Mouse (Mus musculus) ES-E14 (cell line): ENCODE measurements around the gene Tax1bp3. TPM values are rescaled to one million over a fixed set of nuclear protein-coding genes. Genes with fewer than 3 reads are reported as not detected.
A peak's percentile ranks its signal among the peaks of the same experiment; 100 is the strongest.

Experiments
- DNase-seq: peaks from one replicate; pipeline ENCODE4 v3.0.0-alpha.2; 2013; ENCODE audit warnings: low read depth, low spot score
- H3K27ac ChIP-seq: 2 replicates; pipeline ENCODE4 v1.5.1; 2012; ENCODE audit warnings: low read depth, mild to moderate bottlenecking, low read length, moderate library complexity, mixed read lengths; ENCODE audit not compliant: poor library complexity, insufficient read depth, severe bottlenecking
- H3K36me3 ChIP-seq: 2 replicates; pipeline ENCODE4 v1.6.1; 2012; ENCODE audit warnings: mild to moderate bottlenecking, low read length, moderate library complexity, mixed read lengths; ENCODE audit not compliant: control insufficient read depth, poor library complexity, insufficient read depth, severe bottlenecking
- H3K4me1 ChIP-seq, 2 experiments: fragments of 150-350 bp in 1 of 2; sonication (generic) in 1 of 2; 2 replicates each; pipeline ENCODE4 v1.6.1; 2012; ENCODE audit warnings: low read length in 2 of 2, mild to moderate bottlenecking in 1 of 2, mixed read lengths in 1 of 2; ENCODE audit not compliant: control insufficient read depth in 2 of 2, insufficient read depth in 2 of 2, poor library complexity in 1 of 2
- H3K4me3 ChIP-seq, 2 experiments: fragments of 150-350 bp in 1 of 2; sonication (generic) in 1 of 2; 2 replicates each; pipeline ENCODE4 v1.5.1; 2012; ENCODE audit warnings: low read length in 2 of 2, low read depth in 1 of 2, mild to moderate bottlenecking in 1 of 2, mixed read lengths in 1 of 2; ENCODE audit not compliant: insufficient read depth in 1 of 2, poor library complexity in 1 of 2, severe bottlenecking in 1 of 2
- H3K9ac ChIP-seq: 2 replicates; pipeline ENCODE4 v1.6.1; 2012; ENCODE audit warnings: low read depth, mild to moderate bottlenecking, low read length, mixed read lengths; ENCODE audit not compliant: poor library complexity, insufficient read depth, severe bottlenecking
- H3K9me3 ChIP-seq: fragments of 150-350 bp; sonication (generic); 2 replicates; pipeline ENCODE4 v1.6.1; 2012; ENCODE audit warnings: low read depth, mild to moderate bottlenecking, low read length; ENCODE audit not compliant: control insufficient read depth, insufficient read depth
- CHD2 ChIP-seq: IDR thresholded peaks from 2 replicates; pipeline ENCODE4 v1.6.1; 2014; ENCODE audit warnings: mild to moderate bottlenecking, low read depth, low read length, inconsistent platforms
- HCFC1 ChIP-seq: IDR thresholded peaks from 2 replicates; pipeline ENCODE4 v1.6.1; 2012; ENCODE audit warnings: low read length, inconsistent platforms, borderline replicate concordance; ENCODE audit not compliant: insufficient read depth
- MAFK ChIP-seq: IDR thresholded peaks from 2 replicates; pipeline ENCODE4 v1.6.1; 2014; ENCODE audit warnings: mild to moderate bottlenecking, low read depth, low read length, inconsistent platforms; ENCODE audit not compliant: insufficient read depth
- ZC3H11A ChIP-seq: IDR thresholded peaks from 2 replicates; pipeline ENCODE4 v1.6.1; 2012; ENCODE audit warnings: low read depth, mild to moderate bottlenecking, inconsistent platforms, low read length, borderline replicate concordance
- ZNF384 ChIP-seq: IDR thresholded peaks from 2 replicates; pipeline ENCODE4 v1.6.1; 2012; ENCODE audit warnings: low read depth, low read length, inconsistent platforms
- in situ Hi-C, 2 experiments: fragments of 600-800 bp; cut with MboI; formaldehyde crosslinking; loops; one replicate each; pipeline ENCODE4 v1.15.1; 2025; ENCODE audit warnings: low sequenced_read_pairs in 2 of 2, inconsistent platforms in 1 of 2; ENCODE audit not compliant: unreplicated experiment in 2 of 2
- total RNA-seq: library from RNA; depleted of rRNA; stranded (reverse); fragments of 300-350 nt; gene quantifications from 2 replicates; pipeline ENCODE4 v1.2.3, GENCODE M21; 2012

The Tax1bp3 gene
- total RNA-seq, 1 experiment = 55.0 TPM

DNA sequence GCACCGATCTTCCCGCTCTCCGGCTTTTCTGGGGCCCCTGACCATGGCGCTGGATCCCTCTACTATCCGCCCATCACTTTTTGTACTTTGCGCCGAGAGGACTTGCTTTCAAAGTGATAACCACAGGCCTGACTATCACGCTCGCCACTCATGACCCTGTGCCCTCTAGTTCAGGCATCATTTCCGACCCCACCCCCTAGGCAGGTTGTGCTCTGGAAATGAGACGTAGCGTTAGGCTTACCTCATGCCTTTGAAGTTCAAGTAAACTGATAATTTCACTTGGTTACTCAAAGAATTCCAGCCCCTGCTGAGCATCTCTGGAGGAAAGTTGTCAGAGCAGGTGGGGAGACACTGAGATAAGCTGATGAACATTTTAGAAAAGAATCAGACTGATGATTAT, 23.0 kb downstream of the Tax1bp3 start:
- Histone ChIP-seq H3K9me3 (no peaks in the 10 kb centered on the region), H3K9ac (peak overlapping the region; percentile 54; the same call in 1 of the 2 replicates), H3K36me3 (no peaks in the 10 kb centered on the region), H3K4me1 (no peaks in the 10 kb centered on the region), H3K4me3 (peak overlapping the region; percentile 81 to 96), H3K27ac (no peak overlapping the region)
- TF ChIP-seq MAFK (no peak), CHD2 (no peak), ZC3H11A (no peak), ZNF384 (no peak), HCFC1 (no peak)
- in situ Hi-C loops = no loop called here
- no peak for DNase-seq

- Histone ChIP-seq H3K4me1 (no peaks in the 10 kb centered on the region), H3K27ac (no peak overlapping the region), H3K9ac (no peak overlapping the region), H3K4me3 (no peak overlapping the region), H3K9me3 (no peaks in the 10 kb centered on the region), H3K36me3 (no peaks in the 10 kb centered on the region)
- DNase-seq = no peak
- TF ChIP-seq ZC3H11A = no peak
- no peak for TF ChIP-seq MAFK
- no peak for TF ChIP-seq CHD2
- TF ChIP-seq HCFC1 = no peak
- no peak for TF ChIP-seq ZNF384
- in situ Hi-C loops = no loop called here
Observed at GRCm38 (mm10) chr11:73201021-73201420, 24.1 kb downstream of the Tax1bp3 start.

GRCm38 (mm10) chr11:73201597-73201996, 24.7 kb downstream of the Tax1bp3 start:
- Histone ChIP-seq H3K9ac (no peak overlapping the region), H3K4me3 (no peak overlapping the region), H3K4me1 (no peaks in the 10 kb centered on the region), H3K9me3 (no peaks in the 10 kb centered on the region), H3K36me3 (no peaks in the 10 kb centered on the region), H3K27ac (no peak overlapping the region)
- TF ChIP-seq ZNF384 = no peak
- no peak for TF ChIP-seq MAFK
- TF ChIP-seq ZC3H11A = no peak
- in situ Hi-C loops = no loop called here
- DNase-seq = no peak

- Histone ChIP-seq H3K36me3 (no peaks in the 10 kb centered on the region), H3K4me3 (no peak overlapping the region), H3K9ac (no peak overlapping the region), H3K27ac (no peak overlapping the region), H3K9me3 (no peaks in the 10 kb centered on the region), H3K4me1 (no peaks in the 10 kb centered on the region)
- DNase-seq = no peak
- TF ChIP-seq ZC3H11A (no peak), ZNF384 (no peak), CHD2 (no peak), MAFK (no peak), HCFC1 (no peak)
- in situ Hi-C loops = no loop called here
Observed at GRCm38 (mm10) chr11:73203895-73204294, 27.0 kb downstream of the Tax1bp3 start.

DNA sequence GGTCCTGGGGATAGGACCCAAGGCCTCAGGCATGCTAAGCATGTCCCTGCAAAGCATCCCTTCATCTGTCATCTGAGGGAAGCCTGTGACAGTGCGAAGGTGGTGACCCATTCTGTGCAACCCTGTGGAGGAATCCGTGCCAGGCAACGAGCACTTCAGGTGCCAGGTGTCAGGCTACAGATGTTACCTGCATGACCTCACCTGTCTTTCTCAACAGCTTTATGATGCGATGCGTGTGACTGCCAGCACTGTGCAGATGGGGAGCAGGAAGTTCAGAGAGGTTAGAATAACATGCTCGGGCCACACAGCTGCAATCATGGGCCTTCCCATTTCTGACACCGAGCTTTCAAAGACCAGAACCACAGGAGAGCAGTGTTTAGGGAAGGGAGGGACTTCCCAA, 28.3 kb downstream of the Tax1bp3 start:
- no peak for TF ChIP-seq MAFK
- TF ChIP-seq ZC3H11A = no peak
- H3K36me3 ChIP-seq = no peaks in the 10 kb centered on the region
- H3K4me3 ChIP-seq = no peak overlapping the region
- no peaks in the 10 kb centered on the region for H3K9me3 ChIP-seq
- in situ Hi-C loops = no loop called here
- no peak overlapping the region for H3K9ac ChIP-seq
- no peak for DNase-seq
- H3K4me1 ChIP-seq = no peaks in the 10 kb centered on the region
- no peak overlapping the region for H3K27ac ChIP-seq
